Mouse (Mus musculus) retina, postnatal 7 days (tissue): ENCODE data around the gene Rassf3.

Experiments
- DNase-seq: peaks from one replicate; pipeline ENCODE4 v3.0.0-alpha.2; 2012; ENCODE audit warnings: low read depth, low spot score

Gene Rassf3

DNA sequence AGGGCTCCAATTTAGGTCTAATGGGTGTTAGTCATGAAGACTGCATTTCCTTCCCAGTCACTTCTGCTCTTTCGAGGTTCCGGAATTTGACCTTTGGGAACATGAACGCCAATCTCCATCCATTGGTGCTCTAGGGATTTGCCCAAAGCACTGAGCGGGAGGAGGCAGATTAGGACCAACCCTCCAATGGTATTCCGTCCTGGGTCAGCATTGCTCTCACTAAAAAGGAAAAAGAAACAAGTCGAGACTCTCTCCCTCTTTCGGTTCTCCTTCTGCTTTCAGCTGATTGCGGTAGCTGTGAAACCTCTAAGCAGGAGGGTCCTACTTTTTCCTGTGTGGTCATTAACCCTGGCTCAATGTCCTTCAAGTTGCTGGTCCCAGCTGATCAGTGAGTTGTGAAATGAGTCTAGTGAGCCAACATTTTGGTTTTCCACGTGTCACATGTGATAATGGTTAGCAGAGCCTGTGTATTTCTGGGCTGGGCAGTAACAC lies 110.3 kb downstream of the Rassf3 start:
- no peak for DNase-seq

DNA sequence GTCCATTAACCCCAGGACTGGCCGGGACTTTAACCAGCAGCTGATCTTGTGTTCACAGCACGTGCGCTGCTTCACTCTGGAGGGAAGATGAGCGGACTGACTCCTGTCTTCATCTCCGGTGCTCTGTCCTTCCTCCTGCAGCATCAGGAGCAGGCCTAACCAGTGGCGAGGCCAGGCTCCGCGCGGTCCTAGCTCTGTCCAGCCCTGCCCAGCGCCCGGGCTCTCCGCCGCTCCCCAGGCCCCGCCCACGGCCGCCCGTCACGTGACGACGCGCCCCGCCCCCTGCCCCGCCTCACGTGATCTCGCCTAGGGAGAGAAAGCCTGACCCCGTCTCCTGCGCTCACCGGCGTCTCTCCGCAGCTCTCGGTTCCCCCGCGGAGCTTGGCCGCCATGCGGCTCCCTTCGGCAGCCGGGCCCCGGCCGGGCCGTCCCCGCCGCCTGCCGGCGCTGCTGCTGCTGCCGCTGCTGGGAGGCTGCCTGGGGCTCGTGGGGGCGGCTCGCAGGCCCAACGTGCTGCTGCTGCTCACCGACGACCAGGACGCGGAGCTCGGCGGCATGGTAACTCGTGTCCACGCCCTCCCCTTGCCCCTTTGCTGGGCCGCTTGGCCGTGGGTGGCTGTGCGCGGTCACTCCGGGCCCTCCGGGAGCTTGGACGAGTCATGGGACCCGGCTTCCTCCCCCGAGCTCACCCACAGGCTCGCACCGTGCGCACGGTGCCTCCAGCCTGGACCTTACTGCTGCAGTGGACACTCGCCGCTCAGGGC lies 111.2 kb downstream of the Rassf3 start, which contains the start of gene Gns:
Gene Gns (plus strand): TSS at position 290 of the 764 bp plus-strand sequence.
- DNase-seq = peak; percentile 88

- DNase-seq = no peak
These were observed 111.8 kb downstream of the Rassf3 start for GRCm38 (mm10) chr10:121364306-121364705.

DNA sequence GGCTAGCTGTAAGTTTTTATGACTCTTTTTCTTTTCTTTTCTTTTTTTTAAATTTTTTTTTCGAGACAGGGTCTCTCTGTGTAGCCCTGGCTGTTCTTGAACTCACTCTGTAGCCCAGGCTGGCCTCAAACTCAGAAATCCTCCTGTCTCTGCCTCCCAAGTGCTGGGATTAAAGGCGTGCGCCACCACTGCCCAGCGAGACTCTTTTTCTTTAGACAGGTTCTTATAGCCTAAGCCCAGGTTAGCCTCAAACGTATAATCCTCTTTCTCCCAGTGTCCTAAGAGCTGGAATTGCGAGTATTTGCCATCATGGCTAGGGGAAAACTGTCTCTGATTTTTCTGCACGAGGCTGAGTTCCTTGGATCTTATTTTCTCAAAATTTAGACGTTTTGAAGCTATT lies 112.9 kb downstream of the Rassf3 start:
- DNase-seq = no peak

DNA sequence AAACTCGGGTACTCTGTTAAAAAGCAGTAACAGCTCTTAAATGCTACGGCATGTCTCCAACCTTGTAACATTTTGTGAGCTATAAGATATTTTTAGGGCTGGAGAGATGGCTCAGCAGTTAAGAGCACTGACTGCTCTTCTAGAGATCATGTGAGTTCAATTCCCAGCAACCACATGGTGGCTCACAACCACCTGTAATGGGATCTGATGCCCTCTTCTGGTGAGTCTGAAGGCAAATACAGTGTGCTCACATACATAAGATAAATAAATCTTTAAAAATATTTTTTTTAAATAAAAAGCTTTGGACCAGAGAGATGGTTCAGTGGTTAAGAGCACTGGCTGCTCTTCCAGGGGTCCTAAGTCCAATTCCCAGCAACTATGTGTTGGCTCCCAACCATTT lies 115.8 kb downstream of the Rassf3 start:
- no peak for DNase-seq
